Mouse (Mus musculus) intestine, embryonic 14.5 days (tissue): ENCODE data around the gene Hsd17b2. TPM values are rescaled to one million over a fixed set of nuclear protein-coding genes. Genes with fewer than 3 reads are reported as not detected.

ENCODE experiments used
- ATAC-seq: fragments of 200-750 bp; cut with Nextera tagmentation; replicated peaks from 2 replicates; pipeline ENCODE4 v1.8.0; 2017; ENCODE audit warnings: low read depth, moderate number of reproducible peaks, moderate TSS enrichment, moderate library complexity; ENCODE audit not compliant: low FRiP score, low TSS enrichment
- DNase-seq: peaks from one replicate; pipeline ENCODE4 v3.0.0-alpha.2; 2018; ENCODE audit warnings: low spot score
- H3K27ac ChIP-seq: fragments of 300-500 bp; sonication (generic); 2 replicates; pipeline ENCODE4 v1.5.1; 2014; ENCODE audit warnings: low read depth, mild to moderate bottlenecking, control low read depth
- H3K27me3 ChIP-seq: fragments of 300-500 bp; sonication (generic); replicated peaks from 2 replicates; pipeline ENCODE4 v1.6.1; 2014; ENCODE audit warnings: low read length, control low read depth; ENCODE audit not compliant: control insufficient read depth, insufficient read depth
- H3K36me3 ChIP-seq: fragments of 300-500 bp; sonication (generic); 2 replicates; pipeline ENCODE4 v1.6.1; 2014; ENCODE audit warnings: low read length, control low read depth; ENCODE audit not compliant: control insufficient read depth, insufficient read depth
- H3K4me1 ChIP-seq: fragments of 300-500 bp; sonication (generic); replicated peaks from 2 replicates; pipeline ENCODE4 v1.6.1; 2014; ENCODE audit warnings: low read length, control low read depth, mixed read lengths; ENCODE audit not compliant: control insufficient read depth, insufficient read depth
- H3K4me2 ChIP-seq: fragments of 300-500 bp; sonication (generic); 2 replicates; pipeline ENCODE4 v1.6.1; 2014; ENCODE audit warnings: low read length
- H3K4me3 ChIP-seq: fragments of 300-500 bp; sonication (generic); 2 replicates; pipeline ENCODE4 v1.5.1; 2014; ENCODE audit warnings: low read depth, low read length, control low read depth, mixed read lengths
- H3K9ac ChIP-seq: fragments of 300-500 bp; sonication (generic); 2 replicates; pipeline ENCODE4 v1.6.1; 2014; ENCODE audit warnings: mild to moderate bottlenecking, low read length
- H3K9me3 ChIP-seq: fragments of 300-500 bp; sonication (generic); 2 replicates; pipeline ENCODE4 v1.6.1; 2016; ENCODE audit warnings: low read length, control low read depth; ENCODE audit not compliant: control insufficient read depth
- WGBS: fragments of 180-500 bp; shearing (Covaris S2); extraction: QIAGEN DNeasy Blood & Tissue Kit; methylation state at CpG from one replicate; pipeline ENCODE4 v1.1.7; 2014; 5-methylcytosine and 5-hydroxymethylcytosine counted together
- polyA plus RNA-seq: library from polyadenylated mRNA; unstranded; fragments of >200 nt; fragmentation: Nextera tagmentation; extraction: Ambion mirVana; gene quantifications from 2 replicates; pipeline ENCODE4 v1.2.1, GENCODE M21; 2014

The Hsd17b2 gene
- polyA plus RNA-seq, 1 experiment from 2014 or later: 16.2 TPM

- H3K36me3 ChIP-seq: no peaks in the 10 kb centered on the region
- H3K27me3 ChIP-seq: no peaks in the 10 kb centered on the region
- H3K9me3 ChIP-seq: no peaks in the 10 kb centered on the region
- 65% methylated on average over 9 of the region's 9 CpGs for WGBS
- no peak overlapping the region for H3K4me2 ChIP-seq
- no peaks in the 10 kb centered on the region for H3K4me1 ChIP-seq
- no peak overlapping the region for H3K27ac ChIP-seq
- no peak overlapping the region for H3K4me3 ChIP-seq
- peak; percentile 63; the same call in 1 of the 2 replicates for ATAC-seq
- no peak for DNase-seq
- H3K9ac ChIP-seq: no peak overlapping the region
These were observed 69.6 kb downstream of the Hsd17b2 start for GRCm38 (mm10) chr8:117771115-117771836.

GRCm38 (mm10) chr8:117772126-117772525 is 70.4 kb downstream of the Hsd17b2 start:
- Histone ChIP-seq H3K9me3 (no peaks in the 10 kb centered on the region), H3K4me1 (no peaks in the 10 kb centered on the region), H3K9ac (no peak overlapping the region), H3K4me3 (no peak overlapping the region), H3K4me2 (no peak overlapping the region), H3K27me3 (no peaks in the 10 kb centered on the region), H3K36me3 (no peaks in the 10 kb centered on the region), H3K27ac (no peak overlapping the region)
- ATAC-seq (no peak), DNase-seq (no peak)
- WGBS: 75% methylated on average over 2 of the region's 2 CpGs

- 46% methylated on average over 2 of the region's 2 CpGs for WGBS
- Histone ChIP-seq H3K9ac (no peak overlapping the region), H3K9me3 (no peaks in the 10 kb centered on the region), H3K4me2 (no peak overlapping the region), H3K4me3 (no peak overlapping the region), H3K4me1 (no peaks in the 10 kb centered on the region), H3K27ac (no peak overlapping the region), H3K36me3 (no peaks in the 10 kb centered on the region), H3K27me3 (no peaks in the 10 kb centered on the region)
- ATAC-seq (no peak), DNase-seq (no peak)
These were observed 70.9 kb downstream of the Hsd17b2 start for GRCm38 (mm10) chr8:117772597-117772996.

GRCm38 (mm10) chr8:117775626-117776025 is 73.9 kb downstream of the Hsd17b2 start:
- Histone ChIP-seq H3K36me3 (no peaks in the 10 kb centered on the region), H3K9me3 (no peaks in the 10 kb centered on the region), H3K4me3 (no peak overlapping the region), H3K4me2 (no peak overlapping the region), H3K27me3 (no peaks in the 10 kb centered on the region), H3K4me1 (no peaks in the 10 kb centered on the region), H3K27ac (no peak overlapping the region), H3K9ac (no peak overlapping the region)
- ATAC-seq (no peak), DNase-seq (no peak)
- WGBS: 37% methylated on average over 10 of the region's 10 CpGs

GRCm38 (mm10) chr8:117776075-117776474 is 74.4 kb downstream of the Hsd17b2 start:
- H3K27ac ChIP-seq: no peak overlapping the region
- H3K4me3 ChIP-seq: no peak overlapping the region
- ATAC-seq: no peak
- H3K36me3 ChIP-seq: no peaks in the 10 kb centered on the region
- no peak overlapping the region for H3K9ac ChIP-seq
- WGBS: 80% methylated on average over 10 of the region's 10 CpGs
- H3K4me1 ChIP-seq: no peaks in the 10 kb centered on the region
- no peak overlapping the region for H3K4me2 ChIP-seq
- H3K27me3 ChIP-seq: no peaks in the 10 kb centered on the region
- no peaks in the 10 kb centered on the region for H3K9me3 ChIP-seq
- no peak for DNase-seq

GRCm38 (mm10) chr8:117778531-117779322 is 77.0 kb downstream of the Hsd17b2 start:
- Histone ChIP-seq H3K4me1 (no peaks in the 10 kb centered on the region), H3K9ac (no peak overlapping the region), H3K27ac (no peak overlapping the region), H3K9me3 (no peaks in the 10 kb centered on the region), H3K36me3 (no peaks in the 10 kb centered on the region), H3K4me3 (no peak overlapping the region), H3K27me3 (no peaks in the 10 kb centered on the region), H3K4me2 (no peak overlapping the region)
- no peak for ATAC-seq
- DNase-seq: no peak
- 72% methylated on average over 11 of the region's 11 CpGs for WGBS

GRCm38 (mm10) chr8:117779344-117779743 is 77.6 kb downstream of the Hsd17b2 start:
- 72% methylated on average over 6 of the region's 6 CpGs for WGBS
- Histone ChIP-seq H3K27me3 (no peaks in the 10 kb centered on the region), H3K4me2 (no peak overlapping the region)

GRCm38 (mm10) chr8:117781375-117782129 is 79.8 kb downstream of the Hsd17b2 start:
- H3K4me3 ChIP-seq: no peak overlapping the region
- H3K27ac ChIP-seq: no peak overlapping the region
- no peak overlapping the region for H3K9ac ChIP-seq
- H3K36me3 ChIP-seq: no peaks in the 10 kb centered on the region
- no peak for ATAC-seq
- H3K4me2 ChIP-seq: no peak overlapping the region
- no peak for DNase-seq
- WGBS: 65% methylated on average over 6 of the region's 6 CpGs
- H3K4me1 ChIP-seq: no peaks in the 10 kb centered on the region
- no peaks in the 10 kb centered on the region for H3K27me3 ChIP-seq
- H3K9me3 ChIP-seq: no peaks in the 10 kb centered on the region

More at GRCm38 (mm10) chr8:117779344-117779743, 77.6 kb downstream of the Hsd17b2 start:
- Histone ChIP-seq H3K9me3 (no peaks in the 10 kb centered on the region), H3K9ac (no peak overlapping the region), H3K27ac (no peak overlapping the region), H3K4me3 (no peak overlapping the region), H3K36me3 (no peaks in the 10 kb centered on the region), H3K4me1 (no peaks in the 10 kb centered on the region)
- ATAC-seq: no peak
- no peak for DNase-seq
